Mouse (Mus musculus): Measurements from ENCODE around the gene Nsd1. TPM values are rescaled to one million over a fixed set of nuclear protein-coding genes. Genes with fewer than 3 reads are reported as not detected.

Nsd1 gene
- polyA plus RNA-seq, 1 experiment = 17.6 TPM

DNA sequence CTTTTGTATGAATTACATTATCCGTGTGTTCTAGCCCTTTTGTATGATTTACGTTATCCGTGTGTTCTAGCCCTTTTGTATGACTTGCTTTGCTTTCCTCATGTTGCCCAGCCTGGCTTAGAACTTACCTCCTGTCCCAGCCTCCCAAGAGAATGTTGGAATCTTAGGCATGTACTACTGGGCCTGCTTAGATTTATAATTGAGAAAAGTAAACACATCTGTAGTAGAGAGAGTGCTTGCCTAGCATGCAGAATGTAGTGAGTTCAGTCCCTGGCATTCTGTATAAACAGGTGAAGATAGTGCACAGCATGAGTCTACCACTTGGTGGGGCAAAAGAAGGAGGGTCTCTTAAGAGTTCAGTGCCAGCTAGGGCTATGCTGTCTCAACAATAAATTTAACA, 14.8 kb downstream of the Nsd1 start:
- no peak for DNase-seq
- H3K27ac ChIP-seq (ENCODE audit: insufficient read depth, low read depth, low read length) = no peak overlapping the region
- WGBS = 84% methylated on average over 3 of the region's 3 CpGs
- H3K4me3 ChIP-seq (ENCODE audit: insufficient read depth, low read depth, low read length) = no peak overlapping the region
- H3K27me3 ChIP-seq (replicated peaks; ENCODE audit: control insufficient read depth, insufficient read depth, low read length) = no peaks in the 10 kb centered on the region
- H3K4me1 ChIP-seq (ENCODE audit: control insufficient read depth, insufficient read depth, low read length) = no peaks in the 10 kb centered on the region; the same call in 1 of the 2 replicates
- TF ChIP-seq CTCF (conservative IDR thresholded peaks at IDR 0.05; ENCODE audit: insufficient read depth, insufficient read length, low read depth, low read length) (no peak), POLR2A (IDR thresholded peaks at IDR 0.05; ENCODE audit: low read depth, low read length) (no peak)
- H3K36me3 ChIP-seq (ENCODE audit: control insufficient read depth, insufficient read depth, low read length) = peaks cover 9% of the 10 kb centered on the region

DNA sequence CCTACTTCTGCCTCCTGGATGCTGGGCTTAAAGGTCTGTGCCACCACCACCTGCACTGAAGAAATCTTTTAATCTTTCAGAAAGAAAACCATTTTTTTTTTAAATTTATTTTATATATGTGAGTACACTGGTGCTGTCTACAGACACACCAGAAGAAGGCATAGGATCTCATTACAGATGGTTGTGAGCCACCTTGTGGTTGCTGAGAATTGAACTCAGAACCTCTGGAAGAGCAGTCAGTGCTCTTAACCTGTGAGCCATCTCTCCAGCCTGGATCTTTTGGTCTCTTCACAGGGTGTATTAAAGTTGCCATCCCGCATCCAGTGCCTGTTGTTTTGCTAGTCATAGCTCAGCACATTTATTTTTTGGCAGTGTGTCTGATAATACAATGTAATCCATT, 21.1 kb downstream of the Nsd1 start:
- H3K4me1 ChIP-seq (ENCODE audit: control insufficient read depth, insufficient read depth, low read length) = no peaks in the 10 kb centered on the region
- no peak overlapping the region for H3K4me3 ChIP-seq (ENCODE audit: insufficient read depth, low read depth, low read length)
- no peak overlapping the region for H3K27ac ChIP-seq (ENCODE audit: insufficient read depth, low read depth, low read length)
- H3K27me3 ChIP-seq (replicated peaks; ENCODE audit: control insufficient read depth, insufficient read depth, low read length) = no peaks in the 10 kb centered on the region
- DNase-seq = peak; percentile 31
- H3K36me3 ChIP-seq (ENCODE audit: control insufficient read depth, insufficient read depth, low read length) = peaks cover 3% of the 10 kb centered on the region
- WGBS = 82% methylated on average over 1 of the region's 1 CpGs
- TF ChIP-seq CTCF (conservative IDR thresholded peaks at IDR 0.05; ENCODE audit: insufficient read depth, insufficient read length, low read depth, low read length) (no peak), POLR2A (IDR thresholded peaks at IDR 0.05; ENCODE audit: low read depth, low read length) (no peak)

DNA sequence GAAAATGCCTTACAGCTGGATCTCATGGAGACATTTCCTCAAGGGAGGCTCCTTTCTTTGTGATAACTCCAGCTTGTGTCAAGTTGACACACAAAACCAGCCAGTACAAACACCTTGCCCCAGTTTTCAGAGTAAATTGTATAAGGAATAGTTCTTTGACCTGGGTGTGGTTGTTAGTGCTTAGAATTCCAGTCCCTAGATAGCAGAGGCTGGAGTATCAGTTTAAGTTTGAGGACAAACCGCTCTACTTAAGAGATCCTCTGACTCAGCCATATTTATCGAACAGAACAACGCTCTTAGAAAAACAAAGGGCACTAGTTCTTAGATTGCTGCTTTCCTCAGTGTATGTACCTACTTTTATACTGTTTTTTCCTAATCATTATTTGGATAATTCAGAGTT, 33.6 kb downstream of the Nsd1 start:
- TF ChIP-seq CTCF (conservative IDR thresholded peaks at IDR 0.05; ENCODE audit: insufficient read depth, insufficient read length, low read depth, low read length) = no peak
- no peak for TF ChIP-seq POLR2A (IDR thresholded peaks at IDR 0.05; ENCODE audit: low read depth, low read length)
- WGBS = 82% methylated on average over 3 of the region's 3 CpGs
- Histone ChIP-seq H3K36me3 (ENCODE audit: control insufficient read depth, insufficient read depth, low read length) (peaks cover 27% of the 10 kb centered on the region), H3K27me3 (replicated peaks; ENCODE audit: control insufficient read depth, insufficient read depth, low read length) (no peaks in the 10 kb centered on the region), H3K27ac (ENCODE audit: insufficient read depth, low read depth, low read length) (no peak overlapping the region), H3K4me1 (ENCODE audit: control insufficient read depth, insufficient read depth, low read length) (no peaks in the 10 kb centered on the region), H3K4me3 (ENCODE audit: insufficient read depth, low read depth, low read length) (no peak overlapping the region)
- DNase-seq = no peak

DNA sequence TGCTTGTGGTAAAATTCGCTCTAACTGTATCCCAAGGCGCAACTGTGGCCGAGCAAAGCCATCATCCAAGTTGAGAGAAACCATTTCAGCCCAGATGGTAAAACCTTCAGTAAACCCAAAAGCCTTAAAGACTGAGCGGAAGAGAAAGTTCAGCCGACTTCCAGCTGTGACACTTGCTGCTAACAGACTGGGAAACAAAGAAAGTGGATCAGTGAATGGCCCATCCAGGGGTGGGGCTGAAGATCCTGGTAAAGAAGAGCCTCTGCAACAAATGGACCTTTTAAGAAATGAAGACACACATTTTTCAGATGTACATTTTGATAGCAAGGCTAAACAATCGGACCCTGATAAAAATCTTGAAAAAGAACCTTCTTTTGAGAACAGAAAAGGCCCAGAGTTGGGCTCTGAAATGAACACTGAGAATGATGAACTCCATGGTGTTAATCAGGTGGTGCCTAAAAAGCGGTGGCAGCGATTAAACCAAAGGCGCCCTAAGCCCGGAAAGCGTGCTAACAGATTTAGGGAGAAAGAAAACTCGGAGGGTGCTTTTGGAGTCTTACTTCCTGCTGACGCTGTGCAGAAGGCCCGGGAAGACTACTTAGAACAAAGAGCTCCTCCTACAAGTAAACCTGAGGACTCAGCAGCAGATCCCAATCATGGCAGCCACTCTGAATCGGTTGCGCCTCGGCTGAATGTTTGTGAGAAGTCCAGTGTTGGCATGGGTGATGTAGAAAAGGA, 37.9 kb downstream of the Nsd1 start:
- H3K4me1 ChIP-seq (ENCODE audit: control insufficient read depth, insufficient read depth, low read length) = no peaks in the 10 kb centered on the region
- H3K27me3 ChIP-seq (replicated peaks; ENCODE audit: control insufficient read depth, insufficient read depth, low read length) = no peaks in the 10 kb centered on the region
- no peak for TF ChIP-seq POLR2A (IDR thresholded peaks at IDR 0.05; ENCODE audit: low read depth, low read length)
- TF ChIP-seq CTCF (conservative IDR thresholded peaks at IDR 0.05; ENCODE audit: insufficient read depth, insufficient read length, low read depth, low read length) = no peak
- 87% methylated on average over 17 of the region's 17 CpGs for WGBS
- no peak for DNase-seq
- no peak overlapping the region for H3K4me3 ChIP-seq (ENCODE audit: insufficient read depth, low read depth, low read length)
- peaks cover 12% of the 10 kb centered on the region for H3K36me3 ChIP-seq (ENCODE audit: control insufficient read depth, insufficient read depth, low read length)
- H3K27ac ChIP-seq (ENCODE audit: insufficient read depth, low read depth, low read length) = no peak overlapping the region

DNA sequence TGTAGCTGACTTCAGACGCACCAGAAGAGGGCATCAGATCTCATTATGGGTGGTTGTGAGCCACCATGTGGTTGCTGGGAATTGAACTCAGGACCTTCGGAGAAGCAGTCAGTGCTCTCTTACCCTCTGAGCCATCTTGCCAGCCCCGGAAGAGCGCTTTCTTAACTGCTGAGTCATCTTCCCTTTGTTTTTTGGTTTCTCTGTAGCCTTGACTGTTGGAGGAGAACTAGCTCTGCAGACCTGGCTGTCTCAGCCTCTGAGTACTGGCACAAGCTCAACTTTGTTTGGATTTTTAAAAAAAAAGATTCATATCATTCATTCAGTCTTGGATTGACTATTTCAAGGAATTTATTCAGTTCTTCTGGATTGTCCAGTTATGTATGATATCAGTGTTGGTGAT, 39.7 kb downstream of the Nsd1 start:
- Histone ChIP-seq H3K27ac (ENCODE audit: insufficient read depth, low read depth, low read length) (no peak overlapping the region), H3K4me1 (ENCODE audit: control insufficient read depth, insufficient read depth, low read length) (peaks cover 3% of the 10 kb centered on the region; the same call in 1 of the 2 replicates), H3K36me3 (ENCODE audit: control insufficient read depth, insufficient read depth, low read length) (peaks cover 12% of the 10 kb centered on the region), H3K27me3 (replicated peaks; ENCODE audit: control insufficient read depth, insufficient read depth, low read length) (no peaks in the 10 kb centered on the region), H3K4me3 (ENCODE audit: insufficient read depth, low read depth, low read length) (no peak overlapping the region)
- TF ChIP-seq POLR2A (IDR thresholded peaks at IDR 0.05; ENCODE audit: low read depth, low read length) = no peak
- no peak for TF ChIP-seq CTCF (conservative IDR thresholded peaks at IDR 0.05; ENCODE audit: insufficient read depth, insufficient read length, low read depth, low read length)
- WGBS = 66% methylated on average over 4 of the region's 4 CpGs
- peak; percentile 16 for DNase-seq

DNA sequence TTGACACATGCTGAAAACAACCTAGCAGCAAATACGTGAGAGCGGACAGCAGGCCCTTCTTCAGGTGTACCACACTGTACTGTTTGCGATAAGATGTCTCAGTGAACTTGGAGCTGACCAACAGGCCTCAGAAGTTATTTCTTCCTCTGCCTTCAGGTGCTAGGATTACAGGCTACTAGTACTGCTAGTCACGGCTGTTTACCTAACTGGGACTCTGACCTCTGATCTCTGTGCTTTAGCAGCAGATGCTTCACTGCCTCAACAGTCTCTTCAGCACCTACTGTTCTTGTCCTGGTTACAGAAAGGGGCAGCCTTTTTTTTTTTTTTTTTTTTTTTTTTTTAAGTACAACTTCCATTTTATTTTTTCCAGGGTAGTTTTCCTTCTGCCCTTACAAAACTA, 43.2 kb downstream of the Nsd1 start:
- Histone ChIP-seq H3K4me3 (ENCODE audit: insufficient read depth, low read depth, low read length) (no peak overlapping the region), H3K27ac (ENCODE audit: insufficient read depth, low read depth, low read length) (no peak overlapping the region), H3K27me3 (replicated peaks; ENCODE audit: control insufficient read depth, insufficient read depth, low read length) (no peaks in the 10 kb centered on the region), H3K36me3 (ENCODE audit: control insufficient read depth, insufficient read depth, low read length) (peaks cover 2% of the 10 kb centered on the region; the same call in 1 of the 2 replicates), H3K4me1 (ENCODE audit: control insufficient read depth, insufficient read depth, low read length) (peaks cover 9% of the 10 kb centered on the region; the same call in 1 of the 2 replicates)
- no peak for TF ChIP-seq POLR2A (IDR thresholded peaks at IDR 0.05; ENCODE audit: low read depth, low read length)
- no peak for TF ChIP-seq CTCF (conservative IDR thresholded peaks at IDR 0.05; ENCODE audit: insufficient read depth, insufficient read length, low read depth, low read length)
- WGBS = 60% methylated on average over 4 of the region's 4 CpGs
- DNase-seq = peak; percentile 79

DNA sequence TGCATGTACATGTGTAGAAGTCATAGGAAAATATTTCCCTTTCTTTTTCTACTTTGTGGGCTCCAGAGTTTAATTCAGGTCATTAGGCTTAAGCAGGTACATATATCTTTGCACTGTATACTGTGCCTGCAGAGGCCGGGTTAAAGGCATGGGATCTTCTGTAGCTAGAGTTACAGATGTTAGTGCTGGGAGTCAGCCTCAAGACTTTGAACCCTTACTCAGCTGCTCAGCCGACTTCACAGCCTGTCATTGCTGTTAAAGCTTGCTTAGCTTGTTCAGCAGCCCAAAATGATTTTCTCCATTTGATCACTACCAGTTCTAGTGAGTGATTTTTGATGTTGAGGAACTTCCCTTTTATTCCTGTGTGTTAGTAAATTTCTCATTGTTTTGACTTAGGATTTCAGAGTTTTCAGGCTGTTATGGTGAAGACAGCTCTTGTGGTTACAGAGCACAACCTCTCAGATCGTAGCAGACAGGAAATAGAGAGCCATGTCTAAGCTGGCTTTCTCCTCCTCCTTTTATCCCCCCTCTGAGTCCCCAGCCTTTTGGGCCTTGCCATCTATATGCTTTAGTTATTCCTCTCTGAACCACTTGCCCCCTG, 45.6 kb downstream of the Nsd1 start:
- no peaks in the 10 kb centered on the region for H3K36me3 ChIP-seq (ENCODE audit: control insufficient read depth, insufficient read depth, low read length)
- DNase-seq = peak; percentile 50
- H3K4me1 ChIP-seq (ENCODE audit: control insufficient read depth, insufficient read depth, low read length) = peaks cover 9% of the 10 kb centered on the region; the same call in 1 of the 2 replicates
- no peaks in the 10 kb centered on the region for H3K27me3 ChIP-seq (replicated peaks; ENCODE audit: control insufficient read depth, insufficient read depth, low read length)
- no peak overlapping the region for H3K4me3 ChIP-seq (ENCODE audit: insufficient read depth, low read depth, low read length)
- TF ChIP-seq CTCF (conservative IDR thresholded peaks at IDR 0.05; ENCODE audit: insufficient read depth, insufficient read length, low read depth, low read length) = no peak
- TF ChIP-seq POLR2A (IDR thresholded peaks at IDR 0.05; ENCODE audit: low read depth, low read length) = no peak
- 0 out of 2 replicates have a peak overlapping the region, but pooled peaks have one; percentile 22 for H3K27ac ChIP-seq (ENCODE audit: insufficient read depth, low read depth, low read length)
- WGBS = 25% methylated on average over 3 of the region's 3 CpGs
